Mouse (Mus musculus): ENCODE data around the gene Ifi47. TPM values are rescaled to one million over a fixed set of nuclear protein-coding genes. Genes with fewer than 3 reads are reported as not detected.

The Ifi47 gene
- total RNA-seq, 1 experiment = 0.22 TPM

DNA sequence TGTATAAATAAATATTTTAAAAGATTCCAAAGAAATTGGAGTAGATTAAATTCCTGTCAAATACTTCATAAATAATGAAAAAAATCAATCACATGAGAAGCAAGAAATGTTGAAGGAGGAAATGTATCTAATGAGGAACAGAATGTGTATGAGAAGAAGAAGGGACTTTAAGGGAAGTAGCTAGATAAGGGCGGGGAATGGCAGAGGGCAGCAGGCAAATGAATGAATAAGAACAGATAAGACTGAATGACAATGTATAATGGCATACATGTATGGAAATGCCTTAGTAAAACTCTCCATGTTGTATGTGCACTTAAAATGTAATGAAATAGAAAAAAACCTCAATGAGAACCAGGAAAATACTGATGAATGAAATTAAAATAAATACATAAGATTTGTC lies 8.0 kb upstream of the Ifi47 start:
- Histone ChIP-seq H3K4me1 (ENCODE audit: control insufficient read depth in 2 of 2, insufficient read depth in 2 of 2, low read length in 2 of 2, poor library complexity in 1 of 2) (no peaks in the 10 kb centered on the region), H3K9me3 (ENCODE audit: control insufficient read depth, insufficient read depth, low read depth, low read length) (0 out of 2 replicates have a peak, but pooled peaks cover 1% of the 10 kb centered on the region), H3K36me3 (ENCODE audit: control insufficient read depth, insufficient read depth, low read length, poor library complexity, severe bottlenecking) (no peaks in the 10 kb centered on the region), H3K9ac (ENCODE audit: insufficient read depth, low read depth, low read length, poor library complexity, severe bottlenecking) (no peak overlapping the region), H3K27ac (ENCODE audit: insufficient read depth, low read depth, low read length, poor library complexity, severe bottlenecking) (no peak overlapping the region), H3K4me3 (ENCODE audit: insufficient read depth in 1 of 2, low read depth in 1 of 2, low read length in 2 of 2, poor library complexity in 1 of 2, severe bottlenecking in 1 of 2) (no peak overlapping the region)
- in situ Hi-C loops (cut with MboI; ENCODE audit: low sequenced_read_pairs in 2 of 2, unreplicated experiment in 2 of 2) = no loop called here
- TF ChIP-seq HCFC1 (IDR thresholded peaks at IDR 0.05; ENCODE audit: borderline replicate concordance, insufficient read depth, low read length) = no peak
- no peak for TF ChIP-seq ZNF384 (IDR thresholded peaks at IDR 0.05; ENCODE audit: low read depth, low read length)
- no peak for TF ChIP-seq MAFK (IDR thresholded peaks at IDR 0.05; ENCODE audit: insufficient read depth, low read depth, low read length)
- no peak for TF ChIP-seq CHD2 (IDR thresholded peaks at IDR 0.05; ENCODE audit: low read depth, low read length)
- no peak for TF ChIP-seq ZC3H11A (IDR thresholded peaks at IDR 0.05; ENCODE audit: borderline replicate concordance, low read depth, low read length)
- DNase-seq (ENCODE audit: low read depth, low spot score) = no peak

DNA sequence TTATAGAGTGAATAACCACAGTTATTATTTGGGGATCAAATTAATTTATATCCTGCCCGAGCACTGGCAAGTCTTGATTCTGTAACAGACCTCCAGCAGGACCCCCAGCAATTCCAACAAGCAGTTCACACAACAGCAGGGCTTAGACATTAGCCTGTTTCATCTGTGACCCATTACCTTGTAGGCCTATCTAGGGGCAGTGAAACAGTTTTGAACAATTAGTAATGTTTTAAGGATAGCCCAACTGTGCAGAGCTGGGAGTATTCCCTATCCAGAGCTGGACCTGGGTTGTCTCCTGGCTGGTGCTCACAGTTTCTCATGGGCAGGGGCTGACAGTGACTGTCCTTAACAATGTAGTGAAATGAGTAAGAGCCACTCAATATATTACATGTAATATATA lies 625 bp downstream of the Ifi47 start:
- H3K36me3 ChIP-seq (ENCODE audit: control insufficient read depth, insufficient read depth, low read length, poor library complexity, severe bottlenecking) = no peaks in the 10 kb centered on the region
- H3K9me3 ChIP-seq (ENCODE audit: control insufficient read depth, insufficient read depth, low read depth, low read length) = no peaks in the 10 kb centered on the region
- in situ Hi-C loops (cut with MboI; ENCODE audit: low sequenced_read_pairs in 2 of 2, unreplicated experiment in 2 of 2) = loop anchor here in 1 of 2 experiments (10.0 kb wide), 1 partner anchor 82 kb away; the partner anchor contains the start of genes Gm12185 and Tgtp1
- no peak for DNase-seq (ENCODE audit: low read depth, low spot score)
- no peak overlapping the region for H3K27ac ChIP-seq (ENCODE audit: insufficient read depth, low read depth, low read length, poor library complexity, severe bottlenecking)
- TF ChIP-seq MAFK (IDR thresholded peaks at IDR 0.05; ENCODE audit: insufficient read depth, low read depth, low read length) = no peak
- TF ChIP-seq HCFC1 (IDR thresholded peaks at IDR 0.05; ENCODE audit: borderline replicate concordance, insufficient read depth, low read length) = no peak
- no peak for TF ChIP-seq CHD2 (IDR thresholded peaks at IDR 0.05; ENCODE audit: low read depth, low read length)
- TF ChIP-seq ZC3H11A (IDR thresholded peaks at IDR 0.05; ENCODE audit: borderline replicate concordance, low read depth, low read length) = no peak
- no peak for TF ChIP-seq ZNF384 (IDR thresholded peaks at IDR 0.05; ENCODE audit: low read depth, low read length)
- H3K9ac ChIP-seq (ENCODE audit: insufficient read depth, low read depth, low read length, poor library complexity, severe bottlenecking) = no peak overlapping the region
- no peak overlapping the region for H3K4me3 ChIP-seq (ENCODE audit: insufficient read depth in 1 of 2, low read depth in 1 of 2, low read length in 2 of 2, poor library complexity in 1 of 2, severe bottlenecking in 1 of 2)
- H3K4me1 ChIP-seq (ENCODE audit: control insufficient read depth in 2 of 2, insufficient read depth in 2 of 2, low read length in 2 of 2, poor library complexity in 1 of 2) = no peaks in the 10 kb centered on the region

DNA sequence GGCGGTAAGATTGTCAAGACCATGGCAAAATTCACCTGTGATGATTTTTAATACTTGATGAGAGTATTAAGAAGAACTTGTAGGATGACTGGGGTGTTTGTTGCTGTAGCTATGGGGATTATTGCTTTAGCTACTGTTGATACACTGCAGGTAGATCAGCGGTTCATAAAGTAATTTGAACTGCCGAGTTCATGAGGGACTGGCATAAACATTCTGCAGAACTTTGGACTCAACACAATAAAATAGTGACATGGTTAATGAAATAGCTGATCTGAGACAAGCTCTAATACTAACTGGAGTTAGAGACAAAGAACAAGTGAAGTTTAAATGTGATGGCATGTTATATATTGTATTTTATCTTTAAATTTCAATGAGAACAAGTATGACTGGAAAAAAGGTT lies 2.3 kb downstream of the Ifi47 start:
- TF ChIP-seq CHD2 (IDR thresholded peaks at IDR 0.05; ENCODE audit: low read depth, low read length) = no peak
- no peak for TF ChIP-seq MAFK (IDR thresholded peaks at IDR 0.05; ENCODE audit: insufficient read depth, low read depth, low read length)
- no peak for TF ChIP-seq ZC3H11A (IDR thresholded peaks at IDR 0.05; ENCODE audit: borderline replicate concordance, low read depth, low read length)
- no peak for TF ChIP-seq HCFC1 (IDR thresholded peaks at IDR 0.05; ENCODE audit: borderline replicate concordance, insufficient read depth, low read length)
- TF ChIP-seq ZNF384 (IDR thresholded peaks at IDR 0.05; ENCODE audit: low read depth, low read length) = no peak
- Histone ChIP-seq H3K36me3 (ENCODE audit: control insufficient read depth, insufficient read depth, low read length, poor library complexity, severe bottlenecking) (no peaks in the 10 kb centered on the region), H3K27ac (ENCODE audit: insufficient read depth, low read depth, low read length, poor library complexity, severe bottlenecking) (no peak overlapping the region), H3K4me1 (ENCODE audit: control insufficient read depth in 2 of 2, insufficient read depth in 2 of 2, low read length in 2 of 2, poor library complexity in 1 of 2) (no peaks in the 10 kb centered on the region), H3K9me3 (ENCODE audit: control insufficient read depth, insufficient read depth, low read depth, low read length) (no peaks in the 10 kb centered on the region), H3K9ac (ENCODE audit: insufficient read depth, low read depth, low read length, poor library complexity, severe bottlenecking) (no peak overlapping the region), H3K4me3 (ENCODE audit: insufficient read depth in 1 of 2, low read depth in 1 of 2, low read length in 2 of 2, poor library complexity in 1 of 2, severe bottlenecking in 1 of 2) (no peak overlapping the region)
- no peak for DNase-seq (ENCODE audit: low read depth, low spot score)
- in situ Hi-C loops (cut with MboI; ENCODE audit: low sequenced_read_pairs in 2 of 2, unreplicated experiment in 2 of 2) = loop anchor here in 1 of 2 experiments (10.0 kb wide), 1 partner anchor 84 kb away; the partner anchor contains the start of genes Gm12185 and Tgtp1

DNA sequence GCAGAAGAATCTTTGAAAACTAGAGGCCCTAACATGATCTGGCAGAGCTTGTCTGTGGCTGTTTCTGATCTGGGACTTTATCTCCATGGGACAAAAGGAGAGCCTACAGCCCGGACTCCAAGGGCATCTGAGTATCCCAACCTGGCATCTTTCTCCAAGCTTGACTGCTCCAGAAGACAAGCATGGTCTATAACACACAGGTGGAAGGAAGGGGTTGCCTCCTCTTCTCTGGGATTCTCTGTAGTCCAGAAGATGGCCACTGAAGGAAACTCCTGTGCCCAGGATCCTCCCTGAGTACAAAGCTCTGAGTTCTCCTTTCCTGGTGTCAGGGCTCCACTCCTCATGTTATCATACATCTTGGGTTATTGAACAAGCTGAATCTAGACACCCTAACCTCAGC lies 4.2 kb downstream of the Ifi47 start:
- TF ChIP-seq MAFK (IDR thresholded peaks at IDR 0.05; ENCODE audit: insufficient read depth, low read depth, low read length) = no peak
- TF ChIP-seq ZNF384 (IDR thresholded peaks at IDR 0.05; ENCODE audit: low read depth, low read length) = no peak
- TF ChIP-seq ZC3H11A (IDR thresholded peaks at IDR 0.05; ENCODE audit: borderline replicate concordance, low read depth, low read length) = no peak
- no peak for TF ChIP-seq HCFC1 (IDR thresholded peaks at IDR 0.05; ENCODE audit: borderline replicate concordance, insufficient read depth, low read length)
- no peak for TF ChIP-seq CHD2 (IDR thresholded peaks at IDR 0.05; ENCODE audit: low read depth, low read length)

DNA sequence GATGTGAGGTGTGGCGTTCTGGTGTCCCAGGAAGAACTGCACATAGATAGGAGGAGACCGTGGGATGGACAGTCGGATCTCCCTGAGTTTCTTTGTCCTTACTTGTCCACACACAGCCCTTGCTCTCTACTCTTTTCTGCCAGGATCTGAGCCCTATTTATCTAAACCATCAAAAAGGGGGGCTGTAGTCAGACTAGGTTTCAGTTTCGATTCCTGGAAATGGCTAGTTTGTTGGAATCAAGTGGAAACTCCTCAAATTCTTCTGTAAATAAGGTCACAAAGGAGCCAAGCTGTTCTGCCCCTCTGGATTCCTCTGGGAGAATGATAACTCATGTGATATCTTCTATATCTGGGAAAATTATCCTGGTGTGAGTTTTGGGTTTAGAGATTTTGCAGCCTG lies 5.0 kb downstream of the Ifi47 start:
- Histone ChIP-seq H3K4me3 (ENCODE audit: insufficient read depth in 1 of 2, low read depth in 1 of 2, low read length in 2 of 2, poor library complexity in 1 of 2, severe bottlenecking in 1 of 2) (no peak overlapping the region), H3K27ac (ENCODE audit: insufficient read depth, low read depth, low read length, poor library complexity, severe bottlenecking) (no peak overlapping the region), H3K9me3 (ENCODE audit: control insufficient read depth, insufficient read depth, low read depth, low read length) (no peaks in the 10 kb centered on the region), H3K4me1 (ENCODE audit: control insufficient read depth in 2 of 2, insufficient read depth in 2 of 2, low read length in 2 of 2, poor library complexity in 1 of 2) (no peaks in the 10 kb centered on the region), H3K36me3 (ENCODE audit: control insufficient read depth, insufficient read depth, low read length, poor library complexity, severe bottlenecking) (no peaks in the 10 kb centered on the region), H3K9ac (ENCODE audit: insufficient read depth, low read depth, low read length, poor library complexity, severe bottlenecking) (no peak overlapping the region)
- no peak for DNase-seq (ENCODE audit: low read depth, low spot score)
- TF ChIP-seq ZC3H11A (IDR thresholded peaks at IDR 0.05; ENCODE audit: borderline replicate concordance, low read depth, low read length) (no peak), CHD2 (IDR thresholded peaks at IDR 0.05; ENCODE audit: low read depth, low read length) (no peak), MAFK (IDR thresholded peaks at IDR 0.05; ENCODE audit: insufficient read depth, low read depth, low read length) (no peak), ZNF384 (IDR thresholded peaks at IDR 0.05; ENCODE audit: low read depth, low read length) (no peak)
- in situ Hi-C loops (cut with MboI; ENCODE audit: low sequenced_read_pairs in 2 of 2, unreplicated experiment in 2 of 2) = no loop called here

More for the DNA sequence above, 4.2 kb downstream of the Ifi47 start:
- H3K4me1 ChIP-seq (ENCODE audit: control insufficient read depth in 2 of 2, insufficient read depth in 2 of 2, low read length in 2 of 2, poor library complexity in 1 of 2) = no peaks in the 10 kb centered on the region
- no peak for DNase-seq (ENCODE audit: low read depth, low spot score)
- no peak overlapping the region for H3K4me3 ChIP-seq (ENCODE audit: insufficient read depth in 1 of 2, low read depth in 1 of 2, low read length in 2 of 2, poor library complexity in 1 of 2, severe bottlenecking in 1 of 2)
- H3K36me3 ChIP-seq (ENCODE audit: control insufficient read depth, insufficient read depth, low read length, poor library complexity, severe bottlenecking) = no peaks in the 10 kb centered on the region
- no peaks in the 10 kb centered on the region for H3K9me3 ChIP-seq (ENCODE audit: control insufficient read depth, insufficient read depth, low read depth, low read length)
- no peak overlapping the region for H3K27ac ChIP-seq (ENCODE audit: insufficient read depth, low read depth, low read length, poor library complexity, severe bottlenecking)
- in situ Hi-C loops (cut with MboI; ENCODE audit: low sequenced_read_pairs in 2 of 2, unreplicated experiment in 2 of 2) = no loop called here
- H3K9ac ChIP-seq (ENCODE audit: insufficient read depth, low read depth, low read length, poor library complexity, severe bottlenecking) = no peak overlapping the region
